Mouse (Mus musculus) monocyte, adult 5-6 weeks (primary cell): ENCODE results near the gene B3gnt6. TPM values are rescaled to one million over a fixed set of nuclear protein-coding genes. Genes with fewer than 3 reads are reported as not detected.

Source experiments
- ATAC-seq: fragments of 153-309, 156-312 bp; replicated peaks from 2 replicates; pipeline ENCODE4 v1.8.0; 2017; ENCODE audit warnings: mild to moderate bottlenecking; ENCODE audit not compliant: low TSS enrichment, insufficient number of reproducible peaks, severe bottlenecking, poor library complexity, low FRiP score
- total RNA-seq: library from RNA; stranded (forward); fragments of 200-1000, 200-491, 200-594 nt; gene quantifications from 3 replicates; pipeline ENCODE4 v1.2.3, GENCODE M21; 2017

The B3gnt6 gene
- total RNA-seq, 1 experiment from 2014 or later = not detected

DNA sequence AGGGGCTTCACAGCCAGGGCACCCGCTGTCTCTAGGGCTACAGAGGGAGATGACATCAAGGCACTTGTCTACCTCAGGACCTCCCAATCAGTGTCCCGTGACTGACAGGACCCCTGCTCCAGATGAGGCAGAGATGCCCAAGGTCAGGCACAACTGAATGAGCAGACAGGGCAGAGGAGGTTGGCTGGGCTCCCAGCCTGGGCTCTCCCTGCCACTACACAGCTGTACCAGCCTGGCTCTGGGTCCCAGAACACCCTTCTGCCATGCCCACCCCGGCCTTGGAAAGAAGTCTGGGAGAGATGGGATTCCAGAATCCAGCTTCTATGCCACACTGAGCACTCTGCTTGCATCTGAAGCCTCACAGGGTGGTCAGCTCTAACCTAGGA is 43.0 kb downstream of the B3gnt6 start:
- ATAC-seq = no peak

DNA sequence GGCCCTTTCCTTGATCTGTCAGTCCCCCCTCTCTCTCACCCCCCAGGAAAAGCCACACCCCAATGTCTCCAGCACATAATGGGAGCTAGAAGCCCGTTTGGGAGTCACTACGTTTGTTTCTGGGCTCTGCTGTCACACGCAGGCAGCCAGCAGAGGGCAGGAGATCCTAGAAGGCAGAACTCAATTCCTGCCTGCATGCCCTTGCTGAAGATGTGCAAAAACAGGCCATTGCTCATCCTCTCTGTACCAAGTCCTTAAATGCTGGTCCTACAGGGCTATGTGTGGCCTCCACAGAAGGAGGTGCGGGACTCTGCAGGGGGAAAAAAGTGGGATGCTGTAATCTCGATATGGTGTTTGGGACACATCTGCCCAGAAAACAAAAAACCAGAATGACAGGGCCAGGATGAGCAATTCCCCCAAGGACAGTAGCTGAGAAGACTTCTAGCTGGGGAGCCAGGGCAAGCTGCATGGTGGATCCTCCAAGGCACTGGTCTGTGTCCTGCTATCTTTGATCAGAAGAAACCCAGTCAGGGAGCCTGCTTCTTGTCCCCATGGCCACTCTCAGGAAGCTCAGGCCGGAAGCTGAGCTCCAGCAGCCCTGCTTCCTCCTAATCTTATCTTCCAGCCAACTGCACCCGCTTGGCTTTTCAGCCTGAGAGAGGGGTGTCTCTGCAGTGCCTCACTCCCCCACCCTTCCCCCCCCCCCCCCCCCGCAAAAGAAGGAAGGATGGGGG is 43.6 kb downstream of the B3gnt6 start:
- ATAC-seq = no peak

DNA sequence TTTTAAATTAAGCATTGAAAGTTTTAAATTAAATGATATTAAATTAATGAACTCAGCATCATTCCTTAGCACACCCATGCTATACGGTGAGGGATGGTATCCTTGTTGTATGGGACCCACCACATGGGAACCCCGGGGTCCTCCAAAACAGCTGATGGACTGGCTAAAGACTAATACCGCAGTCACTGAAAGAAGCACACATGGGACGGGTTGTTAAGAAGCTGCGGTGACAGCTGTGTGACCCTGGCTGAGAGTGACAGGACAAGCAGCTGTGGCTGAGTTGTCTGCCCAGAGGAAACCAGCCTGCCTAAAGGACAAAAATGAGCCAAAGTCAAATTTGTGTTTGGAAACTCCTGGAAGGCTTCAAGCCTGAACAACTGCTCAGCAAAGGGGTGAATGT is 45.4 kb downstream of the B3gnt6 start:
- ATAC-seq = no peak

DNA sequence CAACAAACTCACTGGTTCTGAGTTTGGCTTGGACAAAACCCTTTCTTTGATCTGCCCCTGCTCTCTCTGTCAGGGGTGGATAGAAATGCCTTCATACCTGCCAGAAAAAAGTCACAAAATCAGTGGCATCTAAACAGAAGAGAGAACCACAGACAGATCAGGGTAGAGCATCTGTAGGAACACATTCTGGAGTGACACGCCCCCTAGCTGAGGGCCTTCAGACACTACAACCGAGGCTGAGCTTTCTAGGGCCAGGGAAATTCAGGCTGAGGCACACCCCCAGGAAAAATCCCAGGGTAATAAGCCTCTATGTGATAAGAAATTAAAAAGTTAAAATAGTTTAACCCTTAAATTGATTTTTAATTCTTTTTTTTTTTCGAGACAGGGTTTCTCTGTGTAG is 45.9 kb downstream of the B3gnt6 start:
- ATAC-seq = no peak

DNA sequence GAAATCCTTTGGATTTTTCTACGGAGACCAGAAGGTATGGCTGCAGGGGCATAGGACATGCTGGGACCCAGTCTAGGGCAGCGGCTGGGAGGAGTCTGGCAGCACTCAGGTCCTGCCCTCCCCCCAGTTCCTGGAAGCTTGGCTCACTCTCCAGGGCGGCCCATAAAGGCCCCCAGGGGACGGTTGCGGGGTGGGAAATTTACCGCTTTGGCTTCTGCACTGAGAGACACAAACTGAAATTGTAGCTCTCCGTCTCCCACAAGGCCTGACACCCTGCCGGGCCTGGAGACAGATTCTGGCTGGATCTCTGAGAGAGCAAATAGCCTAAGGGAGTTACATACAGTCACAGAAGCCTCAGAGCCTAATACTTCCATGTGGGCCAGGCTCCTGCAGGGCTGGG is 46.9 kb downstream of the B3gnt6 start:
- no peak for ATAC-seq

GRCm38 (mm10) chr7:98150525-98150924 is 48.8 kb downstream of the B3gnt6 start:
- no peak for ATAC-seq

- no peak for ATAC-seq
These were observed 49.5 kb downstream of the B3gnt6 start for GRCm38 (mm10) chr7:98149802-98150201.

DNA sequence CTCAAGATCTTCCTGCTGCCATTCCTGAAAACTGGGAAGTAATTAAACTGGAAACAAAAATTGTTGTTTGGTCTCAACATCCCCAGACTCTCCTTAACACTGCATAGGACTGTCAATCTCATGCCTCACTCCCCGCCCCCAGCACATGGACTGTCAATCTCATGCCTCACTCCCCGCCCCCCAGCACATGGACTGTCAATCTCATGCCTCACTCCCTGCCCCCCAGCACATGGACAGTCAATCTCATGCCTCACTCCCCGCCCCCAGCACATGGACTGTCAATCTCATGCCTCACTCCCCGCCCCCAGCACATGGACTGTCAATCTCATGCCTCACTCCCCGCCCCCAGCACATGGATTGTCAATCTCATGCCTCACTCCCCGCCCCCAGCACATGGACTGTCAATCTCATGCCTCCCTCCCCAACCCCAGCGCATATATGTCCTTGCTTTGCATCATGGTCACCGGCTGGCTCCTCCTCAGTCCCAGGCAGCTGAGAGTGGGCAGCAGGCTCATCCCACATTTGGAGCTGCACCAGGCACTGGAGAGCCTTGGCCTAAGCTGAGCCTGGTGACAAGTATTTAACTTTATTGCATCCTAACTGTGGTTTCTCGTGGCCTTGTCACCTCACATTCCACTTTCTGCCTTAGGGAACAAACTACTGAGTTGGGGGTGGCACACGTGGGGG is 50.4 kb downstream of the B3gnt6 start:
- no peak for ATAC-seq

DNA sequence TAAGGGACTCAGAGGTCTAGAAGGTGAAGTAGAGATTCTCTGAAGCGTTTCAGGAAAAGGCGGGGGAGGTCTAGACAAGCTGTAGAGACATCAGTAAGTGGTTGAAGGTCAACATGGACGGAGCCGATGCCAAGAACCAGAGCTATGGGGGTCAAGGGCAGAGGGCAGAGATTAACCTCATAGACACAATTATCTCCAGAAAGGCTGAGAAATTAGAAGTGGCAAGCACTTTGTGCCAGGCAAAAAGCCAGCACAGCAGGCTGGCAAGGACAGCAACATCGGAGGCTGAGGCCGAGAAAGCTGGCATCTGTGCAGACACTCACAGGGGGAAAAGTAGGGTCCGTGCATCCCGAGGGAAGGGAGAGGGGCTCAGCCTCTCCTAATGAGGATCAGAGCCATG is 51.5 kb downstream of the B3gnt6 start:
- ATAC-seq = no peak

- no peak for ATAC-seq
These were observed 52.8 kb downstream of the B3gnt6 start for GRCm38 (mm10) chr7:98146447-98146845.

DNA sequence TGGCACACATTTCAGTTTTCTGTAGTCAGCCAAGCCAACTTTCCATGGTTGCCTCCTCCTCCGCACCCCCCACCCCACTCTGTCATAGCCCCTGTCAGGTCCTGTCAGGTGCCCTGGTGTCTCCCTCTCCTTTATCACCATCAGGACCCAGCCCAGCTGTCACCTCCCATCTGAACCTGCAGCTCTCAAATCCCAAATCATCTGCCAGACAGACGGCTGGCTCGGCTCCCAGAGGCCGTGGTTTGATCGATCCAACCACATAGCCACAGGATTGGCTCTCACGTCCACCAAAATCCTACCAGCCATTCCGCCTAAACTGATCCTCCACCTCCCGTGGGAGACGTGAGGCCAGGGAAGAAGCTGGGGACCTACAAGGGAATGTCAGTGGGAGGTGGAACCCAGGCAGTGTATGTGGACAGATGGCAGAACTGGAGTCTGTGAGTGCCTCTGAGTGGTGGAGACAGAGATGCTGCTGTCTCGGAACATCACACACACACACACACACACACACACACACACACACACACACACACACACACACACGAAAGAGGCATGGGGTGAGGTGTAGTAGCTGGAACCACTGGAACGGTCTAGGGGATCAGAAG is 53.3 kb downstream of the B3gnt6 start:
- ATAC-seq = no peak

DNA sequence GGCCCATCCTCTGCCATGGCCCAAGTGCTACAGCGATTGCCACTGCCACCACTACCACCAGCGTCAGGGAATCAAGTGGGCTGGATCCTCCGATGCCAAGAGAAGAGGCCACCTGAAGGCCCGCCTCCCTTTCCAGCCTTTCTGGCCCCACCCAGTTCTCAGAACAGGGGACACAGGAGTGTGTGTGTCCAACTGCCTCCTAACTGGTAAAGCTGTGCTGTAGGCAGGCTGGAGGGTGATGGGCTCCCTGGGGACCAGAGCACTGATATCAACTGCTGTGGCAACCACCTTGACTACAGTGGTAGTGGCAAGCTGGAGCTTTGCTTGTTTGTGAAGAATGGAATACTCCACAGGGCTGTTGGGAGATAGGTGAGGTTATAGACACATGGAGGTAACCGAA is 53.9 kb downstream of the B3gnt6 start, which contains the start of gene Omp:
Omp (minus strand) TSS at position 101 of the 400 bp plus-strand sequence.
- ATAC-seq = no peak

- no peak for ATAC-seq
These were observed 56.6 kb downstream of the B3gnt6 start for GRCm38 (mm10) chr7:98142648-98143047.

Other genes with a start within 250 kb of the B3gnt6 start
- gene Myo7a, start 80.0 kb downstream of the B3gnt6 start, total RNA-seq = 11.8 to 14.7 TPM (median 13.1 TPM) in 3 replicates
- gene Omp, start 54.0 kb downstream of the B3gnt6 start, total RNA-seq = 0.29 TPM in 1 of 3 replicates, not detected in the others
- gene Capn5, start 21.2 kb downstream of the B3gnt6 start, total RNA-seq = 0.76 to 2.3 TPM in 2 of 3 replicates, not detected in the other
- 111 to 164 TPM (median 121 TPM) in 3 replicates for gene Acer3, start 121.7 kb upstream of the B3gnt6 start, total RNA-seq
- gene Tsku, start 161.8 kb upstream of the B3gnt6 start, total RNA-seq = not detected in 3 replicates
- not detected in 3 replicates for gene Gucy2d, start 240.9 kb upstream of the B3gnt6 start, total RNA-seq